Comparison of ENCODE assay signal across 6 mouse cellular contexts in genomic region chr15:52459315-52459714, GRCm38 (mm10).
"Had no signal": no experiment of that assay in that cellular context is flagged by ENCODE, and none has a peak within 500 bp of the region (broad histone marks: within the 10 kb centered on the region; RNA-seq: fewer than 3 reads in every experiment).

No protein-coding gene starts in this region.

- H3K9ac ChIP-seq: limb, embryonic 13.5 days; liver, embryonic 14.5 days had no signal

- H3K27ac ChIP-seq: kidney, postnatal 0 days; limb, embryonic 13.5 days; liver, embryonic 14.5 days; stomach, postnatal 0 days had no signal

- H3K9me3 ChIP-seq: limb, embryonic 13.5 days had no signal

- H3K27me3 ChIP-seq: limb, embryonic 13.5 days had no signal

- ATAC-seq: intestine, postnatal 0 days had no signal

- H3K36me3 ChIP-seq: limb, embryonic 13.5 days had no signal

- H3K4me3 ChIP-seq: layer of hippocampus, adult 2 months; limb, embryonic 13.5 days had no signal
